Mouse (Mus musculus): ENCODE results near the gene T2.
A peak's percentile ranks its signal among the peaks of the same experiment; 100 is the strongest.
"Not testable (repeated sequence)": the region's sequence is repeated elsewhere in the genome, so short reads cannot be mapped to it uniquely, and the experiment has no call there.

T2 gene

DNA sequence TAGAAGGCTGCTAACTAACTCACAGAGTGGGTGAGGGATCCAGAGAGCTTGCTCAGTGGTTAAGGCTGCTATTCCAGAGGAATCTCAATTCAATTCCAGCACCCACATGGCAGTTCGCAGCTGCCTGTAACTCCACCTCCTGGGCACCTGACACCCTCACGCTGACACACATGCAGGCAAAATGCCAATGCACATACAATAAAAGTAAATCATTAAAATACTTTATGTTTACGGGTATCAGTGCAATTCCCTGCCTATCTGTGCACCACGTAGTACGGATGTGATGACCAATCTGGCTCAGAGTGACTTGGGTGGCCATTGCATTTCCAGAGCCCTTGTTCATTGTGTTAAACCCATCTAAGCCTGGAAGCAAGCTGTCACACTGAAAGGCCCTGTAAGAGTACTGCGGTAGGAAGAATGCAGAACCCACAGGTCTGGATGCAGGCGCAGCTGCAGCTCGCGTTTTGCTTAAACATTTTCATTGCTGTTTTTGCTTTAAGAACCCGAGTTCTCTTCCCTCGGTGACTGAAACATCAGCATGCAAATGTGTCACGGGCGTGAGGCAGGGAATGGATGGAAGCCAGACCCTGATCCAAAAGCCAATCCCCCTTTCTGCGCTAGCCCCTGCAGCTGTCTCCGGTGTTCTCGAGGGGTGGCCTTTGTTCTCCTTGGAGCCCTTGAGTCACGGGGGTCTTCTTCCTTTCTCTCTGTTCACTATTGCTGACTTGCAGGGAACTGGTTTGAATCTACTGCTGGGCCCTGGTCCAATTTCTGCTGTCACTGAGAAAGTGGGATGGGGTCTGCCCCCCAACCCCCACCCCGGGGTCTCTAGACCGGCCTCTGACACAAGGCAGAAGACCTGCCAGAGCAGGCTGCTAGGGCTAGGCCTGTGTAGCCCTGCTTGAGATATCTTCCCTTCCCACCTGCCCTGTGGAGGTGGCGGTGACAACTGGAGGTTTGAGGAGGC, 12.0 kb downstream of the T2 start:
- peak; percentile 54 for DNase-seq (ENCODE audit: inconsistent ontology term)

DNA sequence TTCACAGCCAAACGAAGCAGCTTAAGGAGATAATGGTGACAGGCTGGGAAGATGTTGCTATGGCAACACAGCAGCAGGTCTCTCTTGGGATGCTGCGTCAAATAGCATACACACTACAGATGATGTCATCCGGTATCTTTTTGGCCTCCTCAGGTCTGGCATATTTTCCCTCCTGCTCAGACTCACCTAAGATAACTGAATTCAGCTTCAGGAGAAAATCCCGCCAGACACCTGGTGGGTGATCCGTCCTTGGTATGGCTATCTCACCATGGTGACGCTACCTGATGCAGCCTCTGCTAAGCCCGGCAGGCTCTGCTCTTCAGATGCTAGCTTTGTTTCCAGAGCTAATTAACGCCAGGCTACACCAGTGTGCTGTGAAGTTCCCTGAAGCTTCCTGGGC, 12.8 kb downstream of the T2 start:
- DNase-seq (ENCODE audit: inconsistent ontology term): no peak

DNA sequence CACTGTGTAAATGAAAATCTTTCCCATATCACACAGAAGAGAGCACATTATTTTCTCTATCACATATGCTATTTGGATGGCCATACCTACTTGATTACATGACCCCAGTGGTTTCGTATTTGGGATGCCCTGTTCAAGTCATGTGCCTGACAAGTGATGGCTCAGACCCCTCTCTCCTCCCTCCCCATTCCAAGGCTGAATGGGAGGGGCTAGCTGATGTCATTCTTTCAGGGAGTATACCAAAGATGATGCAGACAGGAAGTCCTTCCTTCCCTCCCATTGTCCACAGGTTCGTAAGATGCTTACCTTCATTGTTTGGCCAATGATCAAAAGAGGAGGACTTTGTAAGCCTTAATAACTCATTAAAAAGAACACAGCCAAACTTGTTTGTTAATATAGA, 13.4 kb downstream of the T2 start:
- no peak for DNase-seq (ENCODE audit: inconsistent ontology term)

DNA sequence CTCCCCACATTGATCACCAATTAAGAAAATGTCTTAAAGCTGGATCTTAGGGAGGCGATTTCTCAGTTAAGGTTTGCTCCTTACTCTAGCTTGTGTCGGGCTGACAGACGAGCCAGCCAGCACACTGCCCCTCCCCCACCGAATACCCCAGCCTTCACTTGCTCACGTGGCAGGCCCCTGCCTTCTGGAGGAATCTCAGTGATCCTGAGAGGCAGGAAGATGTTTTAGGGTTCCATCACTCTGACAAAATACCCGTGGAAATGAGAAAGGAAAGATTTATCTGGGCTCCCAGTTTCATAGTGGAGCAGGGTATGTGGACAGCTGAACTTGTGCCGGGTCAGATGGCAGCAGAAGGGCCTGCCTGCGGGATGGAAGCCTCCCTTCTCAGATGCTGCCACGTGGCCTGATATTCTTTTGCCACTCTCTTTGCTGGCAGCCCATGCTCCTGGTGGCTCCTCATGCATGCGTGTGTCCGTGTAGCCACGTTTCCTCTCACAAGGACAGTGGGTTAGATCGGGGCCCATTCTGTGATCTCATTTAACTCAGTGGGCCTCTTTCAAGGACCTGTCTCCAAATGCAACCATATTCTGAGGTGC, 14.9 kb downstream of the T2 start:
- DNase-seq (ENCODE audit: inconsistent ontology term): no peak

DNA sequence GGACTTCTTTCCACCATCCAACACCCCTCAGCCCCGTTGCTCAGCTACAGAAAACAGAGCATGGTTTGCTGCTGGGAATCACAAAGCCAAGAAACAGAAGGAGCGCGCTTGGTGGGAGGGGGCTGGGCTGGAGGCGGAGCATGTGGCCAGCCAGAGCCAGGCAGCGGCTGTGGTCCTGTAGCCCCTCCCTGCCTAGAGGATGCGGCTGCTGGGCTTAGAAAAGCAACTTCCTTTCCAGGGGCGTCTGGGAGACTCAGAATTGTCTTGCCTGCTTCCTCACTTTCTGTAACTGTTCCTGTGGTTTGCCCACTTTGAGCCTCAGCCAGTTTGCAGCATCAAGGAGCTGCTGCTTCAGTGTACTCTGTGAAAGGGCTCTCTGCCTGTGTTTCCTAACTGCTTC, 16.0 kb downstream of the T2 start:
- peak; percentile 78 for DNase-seq (ENCODE audit: inconsistent ontology term)

DNA sequence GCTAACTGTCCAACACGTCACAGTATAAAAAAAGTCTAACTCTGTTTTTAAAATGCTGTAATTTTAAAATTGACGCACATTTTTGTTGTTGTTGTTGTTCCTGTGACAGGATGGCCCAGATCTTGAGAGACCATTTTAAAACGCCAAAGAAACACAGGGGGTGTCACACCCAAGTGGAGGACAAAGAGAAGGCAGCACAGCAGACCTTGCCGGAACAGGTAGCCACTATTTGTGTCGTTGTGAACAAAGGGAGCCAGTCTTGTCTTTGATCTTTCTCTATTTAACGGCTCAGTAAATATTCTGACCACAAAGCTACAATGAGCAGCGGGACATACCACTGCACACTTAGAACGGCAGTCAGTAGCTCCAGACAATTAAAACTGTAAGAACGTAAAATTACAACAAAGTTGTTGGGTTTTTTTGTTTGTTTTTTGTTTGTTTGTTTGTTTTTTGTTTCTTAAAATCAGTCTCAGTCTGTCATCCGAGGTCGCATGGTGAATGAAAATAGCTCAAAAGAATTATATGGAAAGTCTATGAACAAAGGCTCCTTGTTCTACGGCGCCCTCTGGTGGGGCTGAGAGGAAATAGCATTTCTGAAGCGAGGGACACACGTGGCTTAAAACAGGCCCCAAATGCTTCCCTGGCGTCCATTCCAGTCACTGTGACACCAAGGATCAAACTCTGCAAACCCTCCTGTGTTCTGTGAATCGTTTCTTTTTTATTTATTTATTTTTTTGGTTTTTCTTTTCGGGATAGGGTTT, 16.7 kb downstream of the T2 start:
- DNase-seq (ENCODE audit: inconsistent ontology term): peak; percentile 86

DNA sequence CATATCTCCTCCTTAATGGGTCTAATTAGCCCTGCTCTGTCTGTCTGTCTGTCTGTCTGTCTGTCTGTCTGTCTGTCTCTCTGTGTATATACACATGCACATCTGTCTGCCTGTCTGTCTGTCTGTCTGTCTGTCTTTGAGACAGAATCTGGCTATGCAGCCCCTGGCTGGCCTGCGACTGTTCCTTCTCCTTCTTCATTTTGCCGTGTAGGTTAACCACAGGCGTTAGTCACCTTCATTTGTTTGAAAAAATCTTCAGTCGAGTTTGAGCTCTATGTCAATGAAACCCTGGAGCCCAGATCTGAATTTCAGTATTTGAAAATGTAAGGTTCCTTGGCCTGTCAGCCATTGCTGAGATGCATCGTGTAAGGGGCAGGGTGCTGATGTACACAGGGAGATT, 21.5 kb downstream of the T2 start:
- no peak for DNase-seq (ENCODE audit: inconsistent ontology term)

DNA sequence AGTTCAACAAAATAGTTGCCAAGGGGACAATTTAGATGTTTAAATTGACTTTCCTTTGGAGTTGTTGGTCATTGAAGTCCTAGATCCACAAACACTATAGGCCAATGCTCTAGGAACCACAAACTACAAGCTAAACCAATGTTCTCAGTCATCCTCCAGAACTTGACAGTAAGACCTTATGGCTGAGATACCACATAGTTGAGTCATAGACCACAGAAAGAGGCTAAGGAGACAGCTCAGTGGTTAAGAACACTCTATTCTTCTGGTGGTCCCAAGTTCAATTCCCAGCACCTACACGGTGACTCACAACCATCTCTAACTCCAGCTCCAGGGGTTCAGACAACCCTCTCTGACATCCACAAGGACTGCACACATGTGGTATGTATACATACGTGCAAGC, 29.6 kb downstream of the T2 start:
- DNase-seq (ENCODE audit: inconsistent ontology term): no peak

DNA sequence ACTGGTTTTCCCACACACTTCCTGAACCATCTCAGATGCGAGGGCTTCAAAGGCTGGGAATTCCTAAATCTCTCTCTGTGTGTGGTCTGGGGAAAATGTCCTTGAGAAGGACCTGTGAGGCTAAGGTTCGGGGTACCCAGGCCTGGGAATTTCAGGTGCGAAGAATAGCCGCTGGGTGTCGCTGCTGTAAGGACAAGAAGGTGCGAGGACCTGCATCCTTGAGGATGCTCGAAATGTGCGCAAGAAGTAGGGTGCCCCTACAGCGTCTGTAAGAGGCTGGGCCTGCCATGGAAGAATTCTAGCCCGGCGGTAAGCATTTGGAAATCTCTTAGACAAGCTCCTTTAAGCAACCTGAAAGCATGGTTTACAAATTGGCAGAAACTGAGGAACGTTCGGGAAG, 32.7 kb downstream of the T2 start:
- no peak for DNase-seq (ENCODE audit: inconsistent ontology term)

DNA sequence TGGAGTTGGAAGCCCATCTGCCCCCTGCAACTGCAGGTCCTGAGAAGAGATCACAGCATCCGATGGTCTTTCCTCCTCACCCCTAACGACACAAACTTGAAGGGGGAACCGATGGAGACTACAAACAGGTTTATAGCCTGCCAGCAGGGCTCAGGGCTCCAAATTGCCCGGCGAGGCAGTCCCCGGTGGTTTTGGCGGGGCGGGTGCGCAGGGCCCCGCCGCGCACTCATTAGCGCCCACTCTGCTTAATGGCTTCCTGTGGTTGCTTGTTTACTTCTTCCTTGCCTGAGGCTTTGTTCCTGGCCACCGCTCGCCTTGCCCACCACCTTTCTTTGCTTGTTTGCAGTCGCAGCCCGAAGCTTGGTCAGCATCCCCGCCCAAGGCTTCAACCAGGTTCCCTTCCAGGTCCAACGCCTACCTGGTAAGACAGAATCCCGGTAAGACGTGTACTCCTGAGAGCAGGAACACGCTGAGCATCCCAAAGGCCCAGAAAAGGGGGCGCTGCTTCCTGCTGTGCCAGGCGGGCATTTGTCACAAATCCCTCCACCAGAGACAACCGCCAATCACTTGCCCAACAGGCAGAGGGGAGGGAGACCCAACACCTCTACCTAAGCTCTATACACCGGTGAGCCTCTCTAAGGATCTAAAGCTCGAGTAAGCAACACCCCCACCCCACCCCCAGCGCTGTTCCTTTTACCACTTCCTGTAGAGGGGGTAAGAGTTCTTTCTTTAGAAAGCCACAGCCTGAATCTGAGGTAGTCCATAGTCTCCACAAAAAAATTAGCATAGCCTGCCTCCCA, 33.4 kb downstream of the T2 start:
- peak; percentile 37 for DNase-seq (ENCODE audit: inconsistent ontology term)

DNA sequence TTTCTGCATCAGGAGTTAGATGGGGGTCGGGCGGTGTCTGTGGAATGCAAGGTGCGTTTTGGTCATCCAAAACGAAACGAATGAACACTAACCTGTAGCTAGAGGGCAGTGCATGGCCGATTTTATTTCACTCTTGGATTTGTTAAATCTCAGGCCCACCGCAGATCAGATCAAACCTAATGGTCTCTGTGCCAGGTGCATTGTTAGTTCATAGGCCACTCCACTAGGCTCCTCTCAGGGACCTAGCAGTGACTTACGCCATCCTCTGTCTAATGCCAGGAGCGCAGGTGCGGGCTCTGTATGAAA, 34.0 kb downstream of the T2 start:
- no peak for DNase-seq (ENCODE audit: inconsistent ontology term)

DNA sequence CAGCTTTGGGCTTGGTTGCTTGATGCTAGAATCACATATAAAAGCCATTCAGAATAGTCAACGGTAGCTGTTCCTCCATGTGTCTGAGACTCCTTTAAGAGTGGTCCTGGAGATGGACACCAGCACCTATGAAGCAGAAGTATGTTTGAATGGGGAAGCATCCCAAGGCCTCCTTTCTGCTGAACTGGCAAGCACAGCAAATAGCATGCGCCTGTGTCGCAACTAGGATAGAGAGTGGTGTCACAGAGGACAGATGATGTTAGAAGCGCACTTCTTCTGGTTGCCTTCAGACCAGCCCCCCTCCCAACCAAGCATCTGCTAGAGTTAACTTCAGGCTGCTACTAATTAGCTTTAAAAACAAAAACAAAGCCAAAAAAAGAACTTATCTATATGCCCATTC, 34.7 kb downstream of the T2 start:
- DNase-seq (ENCODE audit: inconsistent ontology term): no peak

DNA sequence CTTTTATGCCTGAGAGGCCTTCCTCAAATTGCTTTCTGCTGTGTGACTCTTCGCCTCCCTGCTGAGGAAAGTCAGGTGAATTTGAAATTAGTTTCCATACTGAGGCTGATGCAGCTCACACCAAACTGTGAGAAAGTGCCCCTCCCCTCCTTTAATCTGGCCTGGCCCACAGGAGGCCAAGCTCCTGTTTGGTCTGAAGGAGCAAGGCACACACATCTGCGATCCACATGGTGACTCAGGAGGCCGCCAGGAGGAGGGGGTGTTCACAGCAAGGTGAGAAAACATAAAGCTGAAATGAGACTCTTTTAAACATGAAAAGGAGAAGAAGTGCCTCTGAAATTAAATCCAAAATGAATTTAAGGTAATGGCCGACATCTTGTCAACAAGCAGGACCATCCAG, 40.6 kb downstream of the T2 start:
- DNase-seq (ENCODE audit: inconsistent ontology term): no peak

DNA sequence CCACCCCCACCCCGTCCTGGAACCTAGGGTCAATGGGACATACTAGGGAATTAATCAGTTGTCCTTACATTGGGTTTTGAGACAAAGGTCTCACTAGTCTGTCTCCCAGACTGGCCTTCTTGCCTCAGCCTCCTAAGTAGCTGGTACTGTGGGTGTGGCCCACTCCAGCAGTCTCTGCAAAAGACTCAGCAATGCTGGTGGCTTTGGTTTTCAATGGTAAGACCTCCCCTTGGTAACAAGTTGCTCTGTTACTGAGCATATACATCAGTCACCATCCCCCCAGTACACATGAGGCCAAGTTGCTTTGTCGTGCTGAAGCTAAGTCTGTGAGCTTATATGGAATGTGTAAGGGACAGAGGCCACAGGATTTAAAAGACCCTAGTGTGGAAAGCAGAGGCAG, 42.2 kb downstream of the T2 start:
- no peak for DNase-seq (ENCODE audit: inconsistent ontology term)

DNA sequence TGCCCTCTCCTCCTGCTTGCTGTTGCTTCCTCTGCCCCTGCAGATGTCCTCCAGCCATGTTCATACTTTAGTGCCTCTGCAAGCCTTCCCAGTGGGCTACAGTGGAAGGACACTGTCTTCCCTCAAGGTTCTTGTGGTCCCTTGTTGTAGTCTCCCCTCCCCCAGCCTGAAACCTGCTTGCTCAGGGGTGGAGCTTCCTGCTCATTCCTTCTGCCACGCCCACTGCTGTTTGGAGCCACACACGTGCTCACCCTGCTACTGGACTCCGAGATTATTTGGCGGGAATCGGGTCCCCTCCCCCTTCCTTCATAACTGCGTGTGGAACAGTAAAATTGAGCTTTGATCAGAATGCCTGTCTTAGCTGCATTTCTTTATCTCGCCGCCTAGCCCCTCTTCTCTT, 48.1 kb downstream of the T2 start:
- DNase-seq (ENCODE audit: inconsistent ontology term): not testable (repeated sequence)

DNA sequence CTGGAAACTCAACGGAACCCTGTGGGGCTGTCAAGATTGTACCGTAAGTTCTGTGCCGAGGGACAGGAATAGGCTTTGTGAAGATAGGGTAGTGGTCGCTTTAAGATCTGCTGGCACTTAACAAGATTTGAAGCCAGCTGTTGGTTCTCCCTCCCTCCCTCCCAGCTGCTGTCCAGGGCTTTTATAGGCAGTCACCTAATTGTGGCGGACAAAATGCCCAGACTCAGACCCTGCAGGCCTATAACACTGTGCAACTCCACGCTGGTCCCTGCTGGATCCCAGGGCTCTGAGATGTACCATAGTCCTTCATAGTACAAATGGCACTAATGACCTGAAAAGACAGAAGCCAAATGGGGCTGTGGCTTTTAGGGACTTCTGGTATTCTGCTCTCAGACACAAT, 50.5 kb downstream of the T2 start:
- DNase-seq (ENCODE audit: inconsistent ontology term): no peak

DNA sequence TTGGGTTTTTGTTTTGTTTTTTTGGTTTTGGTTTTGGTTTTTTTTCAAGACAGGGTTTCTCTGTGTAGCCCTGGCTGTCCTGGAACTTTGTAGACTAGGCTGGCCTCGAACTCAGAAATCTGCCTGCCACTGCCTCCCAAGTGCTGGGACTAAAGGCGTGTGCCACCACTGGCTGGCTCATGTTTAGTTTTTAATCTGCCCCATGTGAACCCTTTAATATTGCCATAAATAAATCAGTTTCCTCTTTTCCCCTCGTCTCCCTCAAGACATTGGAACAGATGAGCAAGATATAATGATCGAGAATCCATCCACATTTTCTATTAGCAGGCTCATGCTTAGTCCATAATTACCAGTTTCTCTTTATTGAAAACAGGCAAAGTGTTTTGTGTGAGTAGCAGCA, 52.2 kb downstream of the T2 start:
- DNase-seq (ENCODE audit: inconsistent ontology term): not testable (repeated sequence)

DNA sequence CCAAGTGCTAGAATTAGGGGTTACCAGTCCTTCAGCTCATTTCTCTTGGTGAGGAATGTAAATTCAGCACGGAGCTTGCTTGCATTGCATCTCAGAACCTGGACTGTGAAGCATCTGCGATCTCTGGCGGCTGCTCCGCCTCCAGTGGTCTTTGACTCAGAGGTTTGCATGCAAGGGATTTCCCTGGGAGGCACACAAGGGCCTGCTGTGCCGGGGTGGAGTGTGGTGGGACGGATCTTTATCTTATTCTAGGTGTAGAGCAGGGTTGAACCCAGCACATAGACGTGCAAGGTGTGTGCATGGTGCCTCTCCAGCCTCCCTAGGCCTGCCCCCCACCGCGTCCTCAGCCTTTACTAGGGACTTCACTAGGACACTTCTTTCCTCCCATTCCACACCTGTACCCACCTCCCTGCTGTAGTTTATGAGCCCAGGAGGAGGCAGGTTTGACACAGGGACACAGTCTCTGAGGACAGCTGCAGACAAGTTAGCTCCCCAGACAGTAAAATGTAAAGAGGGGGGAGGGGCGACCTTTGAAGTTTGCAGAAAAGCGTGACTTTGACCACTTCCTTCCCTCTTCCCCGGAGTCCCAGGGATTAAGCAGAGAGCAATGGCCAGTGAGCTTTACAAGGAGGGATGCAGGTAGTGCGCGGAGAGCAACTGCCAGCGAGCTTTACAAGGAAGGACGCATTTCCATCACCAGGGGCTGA, 53.0 kb downstream of the T2 start:
- no peak for DNase-seq (ENCODE audit: inconsistent ontology term)

DNA sequence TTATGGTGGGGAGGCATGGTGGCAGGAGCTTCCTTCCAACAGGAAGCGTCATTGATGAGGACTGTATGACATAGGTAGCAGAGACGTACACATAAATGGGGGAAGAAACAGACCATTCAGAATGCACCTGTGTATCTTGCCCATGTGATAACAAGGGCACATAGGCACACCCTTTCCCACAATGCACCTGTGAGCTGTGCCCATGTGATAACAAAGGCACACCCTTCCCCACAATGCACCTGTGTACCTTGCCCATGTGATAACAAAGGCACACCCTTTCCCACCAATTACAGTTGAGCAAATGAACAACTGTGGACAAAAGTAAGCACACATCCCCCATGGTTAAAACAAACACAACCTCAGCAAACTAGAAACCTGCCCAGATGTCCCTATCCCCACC, 54.5 kb downstream of the T2 start:
- DNase-seq (ENCODE audit: inconsistent ontology term): no peak

DNA sequence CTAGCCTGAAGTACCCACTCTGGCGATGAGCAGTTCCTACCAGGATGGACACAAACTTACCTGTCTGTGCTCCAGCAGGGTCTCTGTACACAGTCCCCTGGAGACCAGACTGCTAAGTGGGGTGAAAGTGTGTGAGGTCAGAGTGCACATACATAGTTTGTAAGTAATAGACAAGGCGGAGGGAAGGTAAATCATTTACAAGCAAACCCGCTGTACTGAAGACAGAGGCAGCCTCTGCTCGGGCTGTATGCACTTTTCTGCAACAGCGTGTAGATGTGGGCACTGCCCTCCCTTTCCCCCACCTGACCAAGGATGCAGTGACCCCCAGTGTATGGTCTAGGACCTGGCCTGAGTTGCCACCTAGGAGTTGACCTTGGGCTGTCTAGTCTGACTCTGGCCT, 57.9 kb downstream of the T2 start:
- DNase-seq (ENCODE audit: inconsistent ontology term): no peak

DNA sequence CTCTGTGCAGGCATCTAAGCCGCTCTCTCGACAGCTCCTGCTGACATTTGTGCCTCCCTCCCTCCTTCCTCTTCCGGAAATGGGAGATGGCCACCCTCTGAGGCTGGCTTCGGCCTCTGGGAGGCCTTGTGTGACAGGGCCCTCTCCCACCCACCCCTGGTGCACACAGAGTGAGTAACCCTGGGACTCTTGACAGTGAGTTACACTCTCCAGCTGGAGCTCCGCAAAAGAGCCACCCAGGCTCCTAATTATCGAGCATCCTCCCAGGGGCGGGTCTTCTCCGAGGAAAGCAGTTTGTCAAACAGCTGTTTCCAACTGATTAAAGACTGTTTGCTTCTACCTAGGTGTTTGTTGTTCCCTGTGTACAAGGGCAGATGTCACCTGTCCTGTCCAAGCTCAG, 59.7 kb downstream of the T2 start:
- DNase-seq (ENCODE audit: inconsistent ontology term): no peak

Measured in Muller cell, postnatal 12 days (primary cell).